Mouse (Mus musculus) ovary, postnatal 36 days (tissue): ENCODE results near the gene Supt7l.

Experiments used
- DNase-seq: peaks from one replicate; pipeline ENCODE4 v3.0.0; 2022; ENCODE audit warnings: low spot score, mixed read lengths

Gene Supt7l

GRCm38 (mm10) chr5:31492031-31492430 lies 35.6 kb downstream of the Supt7l start:
- no peak for DNase-seq

GRCm38 (mm10) chr5:31489116-31489769 lies 38.4 kb downstream of the Supt7l start:
- no peak for DNase-seq

GRCm38 (mm10) chr5:31487889-31488288 lies 39.7 kb downstream of the Supt7l start:
- DNase-seq, result no peak

GRCm38 (mm10) chr5:31485440-31485839 lies 42.2 kb downstream of the Supt7l start, which contains the start of gene 4930548H24Rik:
Gene 4930548H24Rik, plus strand, starts transcription at chr5:31485740.
- DNase-seq, result no peak

- DNase-seq, result no peak
Observed at GRCm38 (mm10) chr5:31480536-31480935, 47.1 kb downstream of the Supt7l start.

GRCm38 (mm10) chr5:31470334-31470733 lies 57.3 kb downstream of the Supt7l start:
- peak; percentile 47 for DNase-seq

- no peak for DNase-seq
Observed at GRCm38 (mm10) chr5:31469711-31470110, 57.9 kb downstream of the Supt7l start.

- DNase-seq, result no peak
Observed at GRCm38 (mm10) chr5:31467798-31468197, 59.8 kb downstream of the Supt7l start.
